Mouse (Mus musculus) kidney, adult 2 months (tissue): ENCODE data around the gene Gucy1b1. TPM values are rescaled to one million over a fixed set of nuclear protein-coding genes. Genes with fewer than 3 reads are reported as not detected.

Experiments
- DNase-seq: peaks from one replicate; pipeline ENCODE4 v3.0.0; 2021
- H3K27ac ChIP-seq: fragments of 200-500 bp; 2 replicates; pipeline ENCODE4 v1.5.1; 2012; ENCODE audit warnings: low read depth, low read length, control low read depth, inconsistent platforms; ENCODE audit not compliant: insufficient read depth
- H3K27me3 ChIP-seq: fragments of 200-500 bp; replicated peaks from 2 replicates; pipeline ENCODE4 v1.6.1; 2012; ENCODE audit warnings: mild to moderate bottlenecking, moderate library complexity, low read length, inconsistent platforms; ENCODE audit not compliant: control insufficient read depth, insufficient read depth
- H3K36me3 ChIP-seq: fragments of 200-500 bp; 2 replicates; pipeline ENCODE4 v1.6.1; 2012; ENCODE audit warnings: mild to moderate bottlenecking, moderate library complexity, low read length, inconsistent platforms; ENCODE audit not compliant: control insufficient read depth, insufficient read depth
- H3K4me1 ChIP-seq: fragments of 200-500 bp; 2 replicates; pipeline ENCODE4 v1.6.1; 2011; ENCODE audit warnings: low read length; ENCODE audit not compliant: control insufficient read depth, insufficient read depth
- H3K4me3 ChIP-seq: fragments of 200-500 bp; 2 replicates; pipeline ENCODE4 v1.5.1; 2011; ENCODE audit warnings: mild to moderate bottlenecking, low read depth, low read length, control low read depth; ENCODE audit not compliant: insufficient read depth
- CTCF ChIP-seq: fragments of 200-500 bp; conservative IDR thresholded peaks from 2 replicates; pipeline ENCODE4 v1.5.1; 2011; ENCODE audit warnings: low read depth, mild to moderate bottlenecking, control low read depth, low read length, moderate library complexity, mixed read lengths; ENCODE audit not compliant: insufficient read depth, insufficient read length
- POLR2A ChIP-seq: fragments of 200-500 bp; IDR thresholded peaks from one replicate; pipeline ENCODE4 v1.6.1; 2011; ENCODE audit warnings: low read depth, low read length, control low read depth
- WGBS: fragments of 180-500 bp; shearing (Covaris S2); methylation state at CpG from one replicate; pipeline ENCODE4 v1.1.7; 2018; 5-methylcytosine and 5-hydroxymethylcytosine counted together
- polyA plus RNA-seq: library from polyadenylated mRNA; depleted of rRNA; stranded (reverse); fragments of >200 nt; gene quantifications from 2 replicates; pipeline ENCODE4 v1.2.3, GENCODE M21; 2012

Gucy1b1 gene
- polyA plus RNA-seq, 1 experiment: 6.7 TPM

GRCm38 (mm10) chr3:82096801-82097200 lies 22.3 kb upstream of the Gucy1b1 start:
- no peak for DNase-seq
- Histone ChIP-seq H3K27ac (no peak overlapping the region), H3K4me3 (no peak overlapping the region), H3K27me3 (no peaks in the 10 kb centered on the region), H3K36me3 (no peaks in the 10 kb centered on the region), H3K4me1 (no peaks in the 10 kb centered on the region)
- 71% methylated on average over 2 of the region's 2 CpGs for WGBS
- no peak for TF ChIP-seq CTCF
- TF ChIP-seq POLR2A: no peak

- Histone ChIP-seq H3K4me1 (no peaks in the 10 kb centered on the region), H3K27me3 (no peaks in the 10 kb centered on the region), H3K27ac (no peak overlapping the region), H3K36me3 (no peaks in the 10 kb centered on the region), H3K4me3 (peak overlapping the region; percentile 56)
- 2% methylated on average over 34 of the region's 34 CpGs for WGBS
- TF ChIP-seq CTCF (no peak), POLR2A (no peak)
- peak; percentile 40 for DNase-seq
Measured at GRCm38 (mm10) chr3:82073741-82074181, 728 bp downstream of the Gucy1b1 start.

GRCm38 (mm10) chr3:82067830-82068229 lies 6.7 kb downstream of the Gucy1b1 start:
- 77% methylated on average over 5 of the region's 5 CpGs for WGBS
- DNase-seq: no peak
- Histone ChIP-seq H3K36me3 (no peaks in the 10 kb centered on the region), H3K27ac (no peak overlapping the region), H3K4me1 (no peaks in the 10 kb centered on the region), H3K4me3 (no peak overlapping the region), H3K27me3 (no peaks in the 10 kb centered on the region)
- TF ChIP-seq CTCF (no peak), POLR2A (no peak)

GRCm38 (mm10) chr3:82061402-82062180 lies 12.9 kb downstream of the Gucy1b1 start:
- WGBS: 34% methylated on average over 9 of the region's 9 CpGs

GRCm38 (mm10) chr3:82057201-82057600 lies 17.3 kb downstream of the Gucy1b1 start:
- DNase-seq: no peak
- no peaks in the 10 kb centered on the region for H3K4me1 ChIP-seq
- 55% methylated on average over 5 of the region's 5 CpGs for WGBS
- H3K36me3 ChIP-seq: no peaks in the 10 kb centered on the region
- H3K27ac ChIP-seq: no peak overlapping the region
- H3K27me3 ChIP-seq: no peaks in the 10 kb centered on the region
- TF ChIP-seq CTCF: no peak
- TF ChIP-seq POLR2A: no peak
- no peak overlapping the region for H3K4me3 ChIP-seq

More at GRCm38 (mm10) chr3:82061402-82062180, 12.9 kb downstream of the Gucy1b1 start:
- no peak overlapping the region for H3K4me3 ChIP-seq
- no peaks in the 10 kb centered on the region for H3K4me1 ChIP-seq
- no peaks in the 10 kb centered on the region for H3K27me3 ChIP-seq
- DNase-seq: no peak
- no peak overlapping the region for H3K27ac ChIP-seq
- TF ChIP-seq POLR2A (no peak), CTCF (no peak)
- H3K36me3 ChIP-seq: no peaks in the 10 kb centered on the region

GRCm38 (mm10) chr3:82054283-82054974 lies 20.1 kb downstream of the Gucy1b1 start:
- 67% methylated on average over 5 of the region's 5 CpGs for WGBS
- no peaks in the 10 kb centered on the region for H3K27me3 ChIP-seq
- no peak for DNase-seq
- TF ChIP-seq POLR2A (no peak), CTCF (no peak)
- no peaks in the 10 kb centered on the region for H3K36me3 ChIP-seq
- H3K4me3 ChIP-seq: no peak overlapping the region
- no peaks in the 10 kb centered on the region for H3K4me1 ChIP-seq
- no peak overlapping the region for H3K27ac ChIP-seq

- 78% methylated on average over 2 of the region's 2 CpGs for WGBS
- Histone ChIP-seq H3K36me3 (no peaks in the 10 kb centered on the region), H3K27ac (no peak overlapping the region), H3K27me3 (no peaks in the 10 kb centered on the region), H3K4me1 (no peaks in the 10 kb centered on the region), H3K4me3 (no peak overlapping the region)
- no peak for TF ChIP-seq POLR2A
- no peak for TF ChIP-seq CTCF
- DNase-seq: no peak
Measured at GRCm38 (mm10) chr3:82052029-82052428, 22.5 kb downstream of the Gucy1b1 start.
